Mouse (Mus musculus): ENCODE measurements around the gene Msh4.

Gene Msh4

GRCm38 (mm10) chr3:153906136-153906871 is at the start of gene Msh4:
TSS of gene Msh4 (minus strand) at chr3:153906138.
- DNase-seq = no peak

- peak; percentile 37 for DNase-seq
Observed at GRCm38 (mm10) chr3:153948176-153948575, 42.2 kb upstream of the Msh4 start.

GRCm38 (mm10) chr3:153947271-153947670 is 41.3 kb upstream of the Msh4 start:
- no peak for DNase-seq

GRCm38 (mm10) chr3:153944335-153944990 is 38.5 kb upstream of the Msh4 start, which contains the start of gene Acadm:
TSS of gene Acadm (minus strand) at chr3:153944632.
- peak; percentile 99 for DNase-seq

- no peak for DNase-seq
Observed at GRCm38 (mm10) chr3:153943901-153944334, 38.0 kb upstream of the Msh4 start.

- peak; percentile 15 for DNase-seq
Observed at GRCm38 (mm10) chr3:153943003-153943640, 37.2 kb upstream of the Msh4 start.

- no peak for DNase-seq
Observed at GRCm38 (mm10) chr3:153941613-153942012, 35.7 kb upstream of the Msh4 start.

- no peak for DNase-seq
Observed at GRCm38 (mm10) chr3:153940486-153940885, 34.5 kb upstream of the Msh4 start.

GRCm38 (mm10) chr3:153940021-153940420 is 34.1 kb upstream of the Msh4 start:
- no peak for DNase-seq

GRCm38 (mm10) chr3:153937116-153937810 is 31.3 kb upstream of the Msh4 start:
- DNase-seq = no peak

- no peak for DNase-seq
Observed at GRCm38 (mm10) chr3:153935878-153936277, 29.9 kb upstream of the Msh4 start.

GRCm38 (mm10) chr3:153932461-153932860 is 26.5 kb upstream of the Msh4 start:
- DNase-seq = no peak

GRCm38 (mm10) chr3:153929526-153929925 is 23.6 kb upstream of the Msh4 start:
- DNase-seq = no peak

- DNase-seq = no peak
Observed at GRCm38 (mm10) chr3:153926333-153926732, 20.4 kb upstream of the Msh4 start.

GRCm38 (mm10) chr3:153921147-153921910 is 15.4 kb upstream of the Msh4 start:
- DNase-seq = no peak

- no peak for DNase-seq
Observed at GRCm38 (mm10) chr3:153917200-153917599, 11.3 kb upstream of the Msh4 start.

GRCm38 (mm10) chr3:153913510-153914243 is 7.7 kb upstream of the Msh4 start:
- no peak for DNase-seq

GRCm38 (mm10) chr3:153912546-153913509 is 6.9 kb upstream of the Msh4 start, which contains the start of gene Rabggtb:
TSS of gene Rabggtb (minus strand) at chr3:153913009.
- DNase-seq = peak; percentile 96

- no peak for DNase-seq
Observed at GRCm38 (mm10) chr3:153911882-153912440, 6.0 kb upstream of the Msh4 start.

Measured in lung, postnatal 36 days (tissue).